Mouse (Mus musculus) 3134 (cell line): ENCODE measurements around the gene Bub3.
A peak's percentile ranks its signal among the peaks of the same experiment; 100 is the strongest.

Experiments
- DNase-seq: peaks from one replicate; pipeline ENCODE4 v3.0.0-alpha.2; 2011; ENCODE audit warnings: low spot score; ENCODE audit not compliant: insufficient read length; ENCODE audit errors: extremely low read depth

Gene Bub3

DNA sequence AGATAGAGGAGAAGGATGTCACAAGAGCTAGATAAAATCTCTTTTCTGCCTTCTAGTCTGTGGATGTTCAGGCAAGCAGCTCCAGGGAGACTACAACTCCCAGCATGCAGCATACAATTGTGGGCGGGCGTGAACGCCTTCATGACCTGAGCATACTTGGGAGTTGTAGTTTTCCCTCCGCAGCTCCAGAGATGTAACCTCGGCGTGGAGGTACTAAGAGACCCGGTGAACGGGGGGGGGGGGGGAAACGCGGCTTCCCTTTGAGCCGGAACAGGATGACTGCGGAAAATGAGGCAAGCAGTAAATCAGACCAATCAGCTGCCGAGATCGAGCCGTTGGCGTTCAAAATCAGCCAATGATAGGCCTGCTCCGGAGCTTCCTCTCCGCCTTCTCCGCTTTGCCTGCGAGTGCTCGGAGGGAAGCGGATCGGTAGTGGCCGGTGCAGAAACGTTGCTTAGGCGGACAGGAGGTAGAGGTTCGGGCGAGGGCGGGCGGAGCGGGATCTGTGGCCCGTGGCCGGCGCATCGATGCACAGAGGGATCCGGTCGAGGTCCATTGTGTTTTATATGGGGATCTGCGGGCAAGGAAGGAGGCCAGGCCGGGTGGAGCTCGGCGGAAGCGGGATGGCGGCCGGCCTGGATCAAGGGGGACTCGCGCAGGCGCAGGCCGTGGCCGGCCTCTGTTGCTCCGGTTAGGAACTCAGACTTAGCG lies at the start of gene Bub3:
Bub3 (plus strand) TSS at position 237 of the 711 bp plus-strand sequence.
- DNase-seq = peak; percentile 90

DNA sequence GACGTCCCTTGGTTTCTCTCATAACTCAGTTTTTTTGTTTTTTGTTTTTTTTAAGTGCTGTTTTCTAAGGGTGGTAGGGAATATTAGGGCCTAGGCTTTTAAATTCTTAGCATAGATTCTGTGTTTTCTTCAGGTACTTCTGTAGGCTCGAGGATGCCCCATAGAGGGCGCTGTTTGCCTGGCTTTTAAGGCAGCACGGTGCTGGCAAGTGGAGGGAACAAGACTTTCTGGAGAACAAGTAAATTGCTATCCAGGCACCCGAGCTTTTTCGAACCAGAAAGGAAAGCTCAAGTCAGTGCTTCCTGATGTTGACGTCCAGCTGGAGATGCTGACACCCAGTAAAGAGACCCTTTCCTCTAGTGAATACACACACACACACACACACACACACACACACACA lies 20.0 kb upstream of the Bub3 start:
- no peak for DNase-seq

DNA sequence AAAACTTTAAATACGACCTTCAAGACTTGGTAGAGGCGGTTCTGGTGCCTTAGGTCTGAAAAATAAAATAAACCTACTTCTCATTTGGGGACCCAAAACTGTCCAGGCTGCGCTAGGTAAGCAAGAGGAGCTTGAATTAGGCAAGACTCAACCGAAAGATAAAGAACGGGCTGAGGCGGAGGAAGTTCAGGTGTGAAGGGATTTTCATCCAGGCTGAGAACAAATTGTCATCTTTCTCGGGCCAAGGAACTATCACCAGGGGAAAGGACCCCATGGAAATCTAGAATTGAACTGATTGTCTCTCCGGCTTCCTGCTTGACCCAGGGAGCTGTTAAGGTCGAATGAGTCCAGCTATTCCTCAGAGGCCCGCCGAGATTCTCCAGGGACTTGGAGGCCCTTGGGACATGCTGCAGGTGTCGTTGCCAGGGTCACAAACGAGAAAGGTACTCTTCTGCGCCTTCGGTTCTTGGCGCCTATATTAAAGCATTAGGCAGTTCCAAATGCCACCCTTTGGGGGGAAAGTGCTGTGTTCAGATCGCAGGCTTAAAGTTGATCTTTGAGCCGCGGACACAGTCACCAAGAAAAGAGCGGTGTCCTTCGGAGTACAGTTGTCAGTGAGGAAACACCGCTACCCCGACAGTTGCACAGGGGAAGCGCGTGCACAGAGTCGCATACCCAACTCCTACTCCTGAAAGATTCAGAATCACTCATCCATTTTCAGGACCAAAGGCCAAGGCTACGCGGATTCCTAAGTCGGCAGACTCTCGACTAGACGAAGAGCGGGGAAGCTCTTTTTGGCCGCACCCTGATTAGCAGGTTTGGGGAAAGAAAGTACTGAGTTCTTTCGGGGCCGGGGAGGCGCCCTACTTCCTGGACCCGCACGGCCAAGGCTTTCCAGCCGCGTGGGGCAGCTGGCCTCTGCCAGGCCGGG lies 18.6 kb upstream of the Bub3 start:
- DNase-seq = no peak

DNA sequence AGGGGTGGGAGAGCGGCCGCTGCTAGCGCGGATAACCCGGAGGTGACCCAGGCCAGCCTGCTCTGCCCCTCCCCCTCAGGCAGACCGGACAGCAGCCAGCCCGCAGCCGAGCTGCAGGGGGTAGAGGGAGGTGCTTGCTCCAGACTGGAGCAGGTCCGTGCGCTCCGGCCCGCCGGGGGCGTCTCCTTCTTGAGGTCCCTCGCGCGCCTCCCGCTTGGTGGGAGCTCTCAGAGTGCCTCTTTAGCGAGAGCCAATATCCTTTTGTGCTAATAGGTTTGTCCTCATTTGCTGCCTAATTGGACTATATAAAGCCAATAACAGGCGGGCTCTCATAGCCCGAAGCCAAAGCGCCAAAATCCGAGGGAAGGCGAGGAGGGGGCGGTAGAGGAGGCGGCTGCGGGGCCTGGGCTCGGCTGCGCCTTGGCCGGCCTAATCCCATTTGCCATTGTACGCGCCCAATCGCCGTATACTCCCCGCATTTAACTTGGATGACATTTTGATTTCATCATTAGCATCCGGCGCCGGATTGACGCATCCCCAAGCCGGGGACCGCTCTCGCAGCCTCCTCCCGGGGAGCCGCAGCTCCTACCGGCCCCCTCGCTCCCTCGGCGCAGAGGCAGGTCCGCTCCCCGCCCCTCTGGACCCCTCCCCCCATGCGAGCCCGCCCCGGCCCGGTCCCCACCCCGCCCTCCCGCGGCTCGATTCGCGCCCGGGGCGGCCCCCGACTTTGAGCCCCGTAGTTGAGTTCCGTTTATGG lies 17.7 kb upstream of the Bub3 start, which contains the start of gene Hmx3:
Hmx3 (plus strand) TSS at position 753 of the 757 bp plus-strand sequence.
- no peak for DNase-seq

DNA sequence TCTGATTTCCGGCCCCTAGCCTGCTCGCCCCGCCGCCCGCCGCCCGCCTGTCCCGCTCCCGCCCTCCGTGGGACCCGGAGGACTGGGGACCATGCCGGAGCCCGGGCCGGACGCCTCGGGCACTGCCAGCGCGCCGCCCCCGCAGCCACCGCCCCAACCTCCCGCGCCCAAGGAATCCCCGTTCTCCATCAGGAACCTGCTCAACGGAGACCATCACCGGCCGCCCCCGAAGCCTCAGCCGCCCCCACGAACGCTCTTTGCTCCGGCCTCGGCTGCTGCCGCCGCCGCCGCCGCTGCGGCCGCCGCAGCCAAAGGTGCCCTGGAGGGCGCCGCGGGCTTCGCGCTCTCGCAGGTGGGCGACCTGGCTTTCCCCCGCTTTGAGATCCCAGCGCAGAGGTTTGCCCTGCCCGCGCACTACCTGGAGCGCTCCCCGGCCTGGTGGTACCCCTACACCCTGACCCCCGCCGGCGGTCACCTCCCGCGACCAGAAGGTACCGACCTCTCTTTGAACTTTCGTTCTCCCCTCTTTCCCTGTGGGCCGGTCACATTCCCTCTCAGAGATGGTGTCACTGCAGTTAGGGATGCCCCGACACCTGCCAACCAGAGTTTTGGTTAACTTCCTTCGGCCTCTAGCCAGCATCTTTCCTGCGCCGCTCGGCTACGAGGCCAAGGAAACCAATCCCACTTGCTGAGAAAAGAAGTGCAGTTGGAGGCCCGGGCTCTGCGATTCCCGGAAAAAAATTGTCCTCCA lies 17.0 kb upstream of the Bub3 start:
- DNase-seq = no peak

DNA sequence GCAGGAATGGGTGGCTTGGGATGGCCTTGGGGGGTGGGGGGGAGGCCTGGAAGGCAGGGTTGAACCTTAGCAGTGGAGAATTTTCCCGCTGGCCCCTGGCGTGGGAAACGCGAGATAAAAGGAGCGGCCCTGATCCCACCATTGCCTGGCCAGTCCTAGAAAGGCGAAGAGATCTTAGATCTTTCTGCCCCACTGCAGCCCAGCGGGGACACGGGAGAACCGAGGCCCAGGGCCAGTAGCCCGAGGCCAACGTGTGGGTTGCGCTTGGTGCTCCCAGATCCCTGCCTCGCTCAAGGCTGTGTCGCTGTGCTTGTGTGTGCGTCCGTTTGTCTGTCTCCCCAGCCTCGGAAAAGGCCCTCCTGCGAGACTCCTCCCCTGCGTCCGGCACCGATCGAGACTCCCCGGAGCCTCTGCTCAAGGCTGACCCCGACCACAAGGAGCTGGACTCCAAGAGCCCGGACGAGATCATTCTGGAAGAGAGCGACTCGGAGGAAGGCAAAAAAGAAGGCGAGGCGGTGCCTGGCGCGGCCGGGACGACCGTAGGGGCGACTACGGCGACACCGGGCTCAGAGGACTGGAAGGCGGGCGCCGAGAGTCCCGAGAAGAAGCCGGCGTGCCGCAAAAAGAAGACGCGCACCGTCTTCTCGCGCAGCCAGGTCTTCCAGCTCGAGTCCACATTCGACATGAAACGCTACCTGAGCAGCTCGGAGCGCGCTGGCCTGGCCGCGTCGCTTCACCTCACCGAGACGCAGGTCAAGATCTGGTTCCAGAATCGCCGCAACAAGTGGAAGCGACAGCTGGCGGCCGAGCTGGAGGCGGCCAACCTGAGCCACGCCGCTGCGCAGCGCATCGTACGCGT lies 16.2 kb upstream of the Bub3 start:
- no peak for DNase-seq

DNA sequence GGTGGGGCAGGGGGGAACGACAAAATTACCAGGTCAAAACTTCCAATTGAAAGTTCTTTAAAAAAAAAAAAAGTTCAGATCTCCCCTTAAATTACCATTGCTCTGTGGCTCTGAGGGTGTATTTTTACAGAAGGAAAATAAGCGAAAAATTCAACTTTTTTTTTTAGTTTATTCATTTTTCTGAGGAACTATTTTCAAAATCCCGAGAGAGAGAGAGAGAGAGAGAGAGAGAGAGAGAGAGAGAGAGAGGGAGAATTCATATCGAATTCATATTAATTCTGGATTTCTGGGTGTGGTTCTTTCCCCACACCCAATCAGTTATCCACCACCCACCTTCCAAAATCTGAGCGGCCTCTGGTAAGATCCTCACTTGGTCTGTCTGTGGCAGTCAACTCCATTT lies 15.2 kb upstream of the Bub3 start:
- DNase-seq = no peak

DNA sequence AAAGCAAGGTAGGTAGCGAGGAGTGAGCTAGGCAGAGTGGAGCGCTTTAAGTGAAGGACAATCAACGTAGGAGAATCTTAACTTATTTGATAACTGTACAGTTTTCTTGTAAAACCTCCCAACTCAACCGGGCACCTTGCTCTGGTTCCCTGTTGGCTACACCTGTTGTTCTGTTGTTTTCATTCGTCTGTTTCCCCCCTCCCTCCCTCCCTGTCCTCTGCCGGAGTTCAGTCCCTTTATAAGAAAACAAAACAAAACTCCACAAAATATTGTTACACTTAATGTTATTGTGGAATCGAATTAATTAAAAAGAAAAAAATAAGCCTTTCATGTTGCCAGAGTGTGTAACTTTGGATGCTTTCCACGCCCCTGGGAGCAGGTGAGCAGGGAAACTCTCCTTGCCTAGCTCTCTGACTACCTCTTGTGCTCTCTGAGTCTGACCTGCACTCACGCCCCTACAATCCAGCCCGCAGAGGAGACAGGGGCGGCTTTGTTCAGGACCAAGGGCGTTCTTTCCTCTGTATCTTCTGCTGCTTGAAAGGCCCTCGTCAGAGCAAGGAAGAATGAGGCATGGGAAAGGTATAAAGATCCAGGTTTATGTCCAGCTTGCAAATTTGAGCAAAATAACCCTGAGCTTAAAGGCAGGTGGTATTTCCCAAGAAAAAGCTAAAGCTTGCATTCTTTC lies 14.2 kb upstream of the Bub3 start:
- no peak for DNase-seq

DNA sequence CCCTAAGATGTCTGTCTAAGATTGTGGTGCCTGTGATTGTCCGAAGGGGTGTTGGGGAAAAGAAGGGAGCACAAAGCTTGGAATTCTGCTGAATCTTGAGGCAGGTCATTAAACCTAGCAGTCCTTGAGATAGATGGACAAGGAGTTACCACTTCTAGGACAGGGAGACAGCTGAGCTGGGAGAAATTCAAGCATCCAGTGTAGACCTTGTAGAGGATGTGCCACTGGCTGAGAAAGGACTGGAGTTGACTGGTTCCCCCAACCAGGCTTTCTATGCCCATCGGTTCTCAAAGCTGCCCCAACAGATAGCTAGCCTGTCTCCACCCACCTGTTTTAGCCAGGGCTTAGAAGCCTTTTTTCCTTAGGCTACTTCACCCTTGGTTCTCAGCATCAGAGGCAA lies 13.6 kb upstream of the Bub3 start:
- no peak for DNase-seq

DNA sequence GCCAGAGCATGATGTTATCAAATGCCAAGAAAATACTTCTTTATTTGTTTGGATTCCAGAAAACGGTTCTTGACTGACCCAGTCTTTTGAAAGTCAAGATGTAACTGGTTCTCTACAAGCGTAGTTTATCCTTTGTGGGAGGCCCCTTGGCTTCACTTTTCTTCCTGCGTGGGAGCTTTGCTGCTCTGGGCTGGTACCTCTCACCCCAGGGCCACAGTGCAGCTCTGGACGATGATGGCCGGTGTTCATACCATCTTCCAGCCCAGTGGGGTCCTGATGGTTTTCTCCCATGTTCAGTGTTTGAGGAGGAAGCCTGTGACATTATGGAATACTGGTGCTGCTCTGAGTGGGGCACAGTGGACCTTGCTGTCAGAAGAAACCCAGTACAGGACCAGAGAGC lies 12.5 kb upstream of the Bub3 start:
- no peak for DNase-seq

DNA sequence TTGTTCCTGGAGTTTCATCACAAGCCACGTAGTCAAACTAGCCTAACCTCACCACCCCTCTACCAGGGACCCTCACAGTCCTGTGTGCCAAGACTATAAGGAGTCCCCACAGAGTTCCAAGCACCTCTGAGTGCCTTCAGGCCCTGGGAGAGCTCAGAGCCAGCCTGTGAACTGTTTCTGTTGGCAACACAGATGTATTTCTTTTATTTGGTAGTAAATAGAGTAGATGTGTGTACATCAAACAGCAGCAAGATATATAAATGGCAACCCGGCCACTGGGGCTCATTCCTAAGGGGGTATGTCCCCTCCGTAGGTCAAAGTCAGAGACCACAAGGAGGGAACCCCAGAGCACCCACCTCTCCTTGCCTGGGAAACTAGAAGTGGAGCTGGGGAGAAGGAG lies 11.5 kb upstream of the Bub3 start, which contains the start of gene Hmx2:
Hmx2 (plus strand) TSS at position 301 of the 400 bp plus-strand sequence.
- DNase-seq = no peak

DNA sequence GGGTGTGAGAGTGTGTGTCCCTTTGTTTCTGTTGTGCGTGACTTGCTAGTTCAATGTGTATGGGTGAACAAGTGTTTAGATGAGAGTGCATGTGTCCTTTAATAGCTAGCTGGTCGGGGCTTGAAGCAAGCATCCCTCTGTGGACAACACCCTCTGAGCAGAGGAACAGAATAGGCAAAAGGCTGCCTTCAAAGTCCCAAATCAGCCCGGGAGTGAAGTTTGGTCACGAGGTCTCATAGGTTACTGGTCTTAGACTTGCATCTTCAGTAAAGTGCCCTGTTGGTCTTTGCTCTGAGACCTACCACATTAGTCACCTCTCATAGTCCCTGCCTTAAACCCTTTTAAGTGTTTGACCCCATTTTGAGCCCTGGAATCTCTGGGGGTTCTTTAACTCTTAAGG lies 8.6 kb upstream of the Bub3 start:
- no peak for DNase-seq

DNA sequence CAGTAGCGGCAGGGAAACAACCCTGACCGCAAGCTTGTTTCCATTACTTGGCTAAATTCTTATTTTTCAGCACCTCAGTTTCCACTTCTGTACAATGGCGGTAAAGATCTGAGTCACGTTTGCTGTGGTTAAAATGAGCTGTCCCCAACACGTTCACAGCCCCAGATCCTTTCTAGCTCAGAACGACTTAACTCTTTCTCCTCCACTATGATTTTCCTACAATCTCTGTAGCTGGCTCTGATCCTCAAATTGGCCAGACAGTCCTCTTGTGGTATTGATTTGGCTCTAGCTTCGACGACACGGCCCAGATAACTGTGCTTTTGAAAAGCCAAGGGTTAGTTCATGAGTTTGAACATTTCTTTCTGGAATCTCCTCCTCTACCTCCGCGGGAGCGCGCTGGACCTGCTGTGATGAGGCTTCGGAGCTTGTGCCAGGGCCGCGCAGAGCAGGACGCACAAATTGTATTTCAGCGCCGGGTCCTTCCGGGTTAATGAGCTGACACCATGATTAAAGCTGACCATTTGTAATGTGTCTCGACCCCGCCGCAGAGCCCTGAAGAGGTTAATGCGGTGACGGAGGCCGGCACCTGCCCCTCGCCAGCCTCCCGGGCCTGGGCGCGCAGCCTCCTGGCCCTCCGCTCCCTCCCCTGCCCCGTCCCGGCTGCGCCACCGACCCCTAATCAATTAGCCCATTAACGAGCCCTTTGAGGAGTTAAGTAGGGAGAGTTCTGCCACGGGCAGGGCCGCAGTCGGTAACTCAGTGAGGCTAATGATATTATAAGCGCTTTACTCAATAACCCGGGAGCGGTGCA lies 7.9 kb upstream of the Bub3 start:
- DNase-seq = no peak

DNA sequence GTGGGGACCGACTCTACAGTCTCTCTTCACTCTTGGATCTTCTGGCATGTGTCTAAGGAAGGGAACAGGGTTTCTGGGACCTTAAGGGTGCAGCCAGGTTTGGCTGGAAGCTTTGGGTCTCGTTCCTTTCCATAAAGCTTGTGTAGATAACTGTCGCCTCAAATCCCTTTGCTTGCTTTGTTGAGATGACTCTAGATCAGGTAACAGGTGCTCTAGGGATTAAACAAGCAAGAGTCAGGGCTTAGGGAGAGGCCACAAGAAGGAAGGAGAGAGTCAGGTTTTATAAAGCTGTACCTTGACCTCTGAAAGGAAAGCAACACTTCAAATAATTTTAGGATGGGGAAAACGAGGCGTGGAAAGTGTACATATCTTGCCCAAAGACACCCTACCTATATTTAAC lies 7.2 kb upstream of the Bub3 start:
- DNase-seq = no peak

DNA sequence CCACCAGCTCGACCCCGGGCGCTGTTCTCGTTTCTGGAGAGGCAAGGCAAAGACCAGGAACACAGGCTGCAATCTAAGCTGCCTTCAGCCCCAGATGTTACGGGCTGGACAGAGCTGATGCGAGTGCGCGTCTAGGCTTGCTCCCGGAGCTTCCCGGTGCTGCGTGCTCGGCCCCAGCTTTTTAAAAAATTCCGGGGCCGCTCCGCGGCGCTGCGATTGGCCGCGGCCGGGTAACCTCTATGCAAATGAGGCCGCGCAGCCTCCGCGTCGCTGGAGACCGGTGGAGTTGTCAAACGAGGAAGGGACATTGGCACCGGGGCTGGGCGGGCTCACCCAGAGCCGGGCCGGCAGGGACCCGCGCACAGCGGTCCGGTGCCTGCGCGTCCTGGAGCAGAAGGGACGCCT lies 6.2 kb upstream of the Bub3 start:
- DNase-seq = peak; percentile 83

DNA sequence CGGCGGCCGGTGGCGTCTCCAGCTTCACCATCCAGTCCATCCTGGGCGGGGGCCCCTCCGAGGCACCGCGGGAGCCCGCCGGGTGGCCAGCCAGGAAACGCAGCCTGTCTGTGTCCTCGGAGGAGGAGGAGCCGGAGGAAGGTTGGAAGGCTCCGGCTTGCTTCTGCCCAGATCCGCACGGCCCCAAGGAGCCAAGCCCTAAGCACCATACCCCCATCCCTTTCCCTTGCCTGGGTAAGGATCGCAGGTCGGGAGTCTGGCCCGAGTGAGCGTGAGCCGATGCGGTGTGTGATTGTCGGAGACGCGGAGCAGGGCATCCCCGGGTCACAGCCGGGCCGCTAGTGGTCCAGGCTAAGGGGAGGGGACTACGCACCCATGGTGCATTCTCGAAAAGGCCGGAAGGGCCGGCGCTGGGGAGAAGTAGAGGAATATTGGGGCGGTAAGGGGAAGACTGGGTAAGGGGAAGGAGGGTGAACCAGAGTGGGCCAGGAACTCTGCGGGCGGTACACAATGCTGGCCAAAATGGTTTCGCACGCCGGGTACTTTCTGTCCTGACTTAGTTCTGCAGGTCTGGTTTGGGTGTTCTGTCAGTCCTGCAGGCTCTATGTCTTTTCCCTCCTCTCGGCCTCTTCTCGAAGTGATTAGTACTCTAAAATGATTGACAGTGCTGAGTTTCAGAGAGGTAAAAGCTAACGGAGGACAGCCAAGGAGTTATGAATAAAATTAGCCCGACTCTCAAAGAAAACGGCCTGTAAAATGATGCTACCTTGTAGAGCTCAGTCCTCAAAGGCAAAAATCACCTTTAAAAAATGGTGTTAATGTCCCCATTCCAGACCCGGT lies 5.5 kb upstream of the Bub3 start:
- DNase-seq = peak; percentile 80
